Mouse (Mus musculus) bone marrow, adult 2 months (tissue): Measurements from ENCODE around the gene Amz2.

ENCODE experiments used
- CTCF ChIP-seq: fragments of 200-500 bp; IDR thresholded peaks from 2 replicates; pipeline ENCODE4 v1.5.1; 2011; ENCODE audit warnings: low read length, control low read depth; ENCODE audit not compliant: control insufficient read depth, insufficient read depth
- POLR2A ChIP-seq: fragments of 200-500 bp; IDR thresholded peaks from 2 replicates; pipeline ENCODE4 v1.6.1; 2011; ENCODE audit warnings: low read depth, mild to moderate bottlenecking, control low read depth, low read length, borderline replicate concordance; ENCODE audit not compliant: control insufficient read depth

DNA sequence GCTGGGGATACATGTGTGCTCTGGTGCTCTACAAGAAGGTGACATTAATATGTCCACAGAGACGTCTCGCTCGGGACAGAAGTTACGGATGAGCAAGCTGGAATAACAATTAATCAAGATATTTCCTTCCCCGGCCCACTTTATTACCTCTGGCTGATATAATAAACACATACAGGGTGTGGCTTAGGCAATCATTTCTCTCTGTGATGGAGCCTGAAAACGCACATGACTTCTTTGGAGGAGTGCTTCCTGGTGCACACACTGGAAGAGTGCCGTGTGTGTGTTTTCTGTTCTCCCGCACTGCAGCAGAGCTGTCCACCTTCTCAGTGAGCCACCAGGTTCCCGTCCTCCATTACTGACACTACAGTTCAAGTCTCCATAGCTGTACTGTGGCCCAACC is 72.2 kb downstream of the Amz2 start:
- TF ChIP-seq POLR2A = no peak
- no peak for TF ChIP-seq CTCF
